ENCODE assay signal across 31 mouse cellular contexts in genomic region chr7:88777371-88777770, GRCm38 (mm10).
"Had no signal": no experiment of that assay in that cellular context is flagged by ENCODE, and none has a peak within 500 bp of the region (broad histone marks: within the 10 kb centered on the region; RNA-seq: fewer than 3 reads in every experiment).

No protein-coding gene starts in this region.

- H3K9ac ChIP-seq: limb, embryonic 12.5 days; limb, embryonic 13.5 days; limb, embryonic 15.5 days; liver, embryonic 12.5 days; liver, embryonic 13.5 days; liver, embryonic 14.5 days; liver, embryonic 15.5 days; liver, postnatal 0 days; lung, embryonic 14.5 days; lung, embryonic 15.5 days; midbrain, embryonic 12.5 days; midbrain, embryonic 13.5 days; midbrain, embryonic 15.5 days had no signal

- H3K4me3 ChIP-seq: left cerebral cortex, adult 2 months; limb, embryonic 10.5 days; limb, embryonic 12.5 days; limb, embryonic 13.5 days; limb, embryonic 15.5 days; liver, embryonic 12.5 days; liver, embryonic 13.5 days; liver, embryonic 15.5 days; lung, embryonic 15.5 days; megakaryocyte, embryonic 14.5 days; midbrain, embryonic 10.5 days; midbrain, embryonic 12.5 days; midbrain, embryonic 13.5 days; midbrain, embryonic 15.5 days; myocyte had no signal

- ATAC-seq: liver, embryonic 12.5 days; liver, postnatal 0 days; lung, postnatal 0 days; midbrain, embryonic 13.5 days; midbrain, embryonic 15.5 days had no signal

- H3K27me3 ChIP-seq: limb, embryonic 12.5 days; limb, embryonic 13.5 days; limb, embryonic 15.5 days; liver, embryonic 12.5 days; liver, embryonic 13.5 days; liver, embryonic 15.5 days; lung, embryonic 15.5 days; megakaryocyte, embryonic 14.5 days; midbrain, embryonic 12.5 days; midbrain, embryonic 13.5 days; midbrain, embryonic 15.5 days had no signal

- H3K36me3 ChIP-seq: limb, embryonic 10.5 days; limb, embryonic 12.5 days; limb, embryonic 13.5 days; limb, embryonic 15.5 days; liver, embryonic 12.5 days; liver, embryonic 13.5 days; liver, embryonic 15.5 days; lung, embryonic 15.5 days; midbrain, embryonic 10.5 days; midbrain, embryonic 12.5 days; midbrain, embryonic 13.5 days; midbrain, embryonic 15.5 days had no signal

- H3K9me3 ChIP-seq: limb, embryonic 10.5 days; limb, embryonic 12.5 days; limb, embryonic 13.5 days; limb, embryonic 15.5 days; liver, embryonic 12.5 days; liver, embryonic 13.5 days; liver, embryonic 15.5 days; lung, embryonic 15.5 days; megakaryocyte, embryonic 14.5 days; midbrain, embryonic 10.5 days; midbrain, embryonic 12.5 days; midbrain, embryonic 13.5 days; midbrain, embryonic 15.5 days had no signal

- DNase-seq: left cerebral cortex, postnatal 4 days; liver; liver, embryonic 13.5 days; liver, postnatal 0 days; lung, adult 18-20 months; lung, adult 2 months; lung, embryonic 14.5 days; lung, postnatal 10 days; lung, postnatal 14 days; lung, postnatal 36 days; lung, postnatal 4 days; midbrain, embryonic 14.5 days had no signal

- H3K27ac ChIP-seq: left cerebral cortex, adult 2 months; limb, embryonic 10.5 days; limb, embryonic 12.5 days; limb, embryonic 13.5 days; limb, embryonic 15.5 days; liver, embryonic 12.5 days; liver, embryonic 13.5 days; liver, embryonic 14.5 days; liver, embryonic 15.5 days; lung, embryonic 15.5 days; macrophage; midbrain, embryonic 10.5 days; midbrain, embryonic 12.5 days; midbrain, embryonic 13.5 days; midbrain, embryonic 15.5 days had no signal

- H3K4me2 ChIP-seq: limb, embryonic 12.5 days; limb, embryonic 13.5 days; limb, embryonic 15.5 days; liver, embryonic 11.5 days; liver, embryonic 12.5 days; liver, embryonic 13.5 days; liver, embryonic 15.5 days; lung, embryonic 14.5 days; lung, embryonic 15.5 days; midbrain, embryonic 11.5 days; midbrain, embryonic 12.5 days; midbrain, embryonic 13.5 days; midbrain, embryonic 15.5 days had no signal

- H3K4me1 ChIP-seq: limb, embryonic 10.5 days; limb, embryonic 12.5 days; limb, embryonic 13.5 days; limb, embryonic 15.5 days; liver, embryonic 12.5 days; liver, embryonic 13.5 days; liver, embryonic 15.5 days; lung, embryonic 15.5 days; megakaryocyte, embryonic 14.5 days; midbrain, embryonic 10.5 days; midbrain, embryonic 12.5 days; midbrain, embryonic 13.5 days; midbrain, embryonic 15.5 days had no signal
